Mouse (Mus musculus): ENCODE measurements at regions not wholly inside any gene's neighbourhood (a gene's known extent, or its start where the extent isn't known, plus 50 kb on each side); places are given as distances from the start of the nearest gene placed in this dataset.

- TF ChIP-seq MAFK (IDR thresholded peaks at IDR 0.05; ENCODE audit: insufficient read depth, low read depth, low read length) (peak; percentile 85), CHD2 (IDR thresholded peaks at IDR 0.05; ENCODE audit: low read depth, low read length) (no peak), ZC3H11A (IDR thresholded peaks at IDR 0.05; ENCODE audit: borderline replicate concordance, low read depth, low read length) (no peak)
Measured at GRCm38 (mm10) chr3:50692306-50692705, 248.9 kb upstream of the Slc7a11 start.

Data from ES-E14 (cell line).